Mouse (Mus musculus) limb, embryonic 14.5 days (tissue): Measurements from ENCODE around the gene 1700017B05Rik. TPM values are rescaled to one million over a fixed set of nuclear protein-coding genes. Genes with fewer than 3 reads are reported as not detected.

Experiments
- ATAC-seq: fragments of 200-750 bp; cut with Nextera tagmentation; 2 replicates; pipeline ENCODE4 v1.8.0; 2017; ENCODE audit warnings: low read depth, moderate number of reproducible peaks, moderate TSS enrichment; ENCODE audit not compliant: low FRiP score
- DNase-seq: peaks from one replicate; pipeline ENCODE4 v3.0.0-alpha.2; 2015; ENCODE audit warnings: low spot score
- H3K27ac ChIP-seq: fragments of 300-500 bp; sonication (generic); replicated peaks from 2 replicates; pipeline ENCODE4 v1.5.1; 2014; ENCODE audit warnings: low read depth, mild to moderate bottlenecking, low read length, moderate library complexity, mixed read lengths
- H3K27me3 ChIP-seq: fragments of 300-500 bp; sonication (generic); 2 replicates; pipeline ENCODE4 v1.6.1; 2014; ENCODE audit warnings: low read length, mixed read lengths; ENCODE audit not compliant: control insufficient read depth, insufficient read depth
- H3K36me3 ChIP-seq: fragments of 300-500 bp; sonication (generic); 2 replicates; pipeline ENCODE4 v1.6.1; 2014; ENCODE audit warnings: mild to moderate bottlenecking, low read length, moderate library complexity, mixed read lengths; ENCODE audit not compliant: control insufficient read depth, insufficient read depth
- H3K4me1 ChIP-seq: fragments of 300-500 bp; sonication (generic); 2 replicates; pipeline ENCODE4 v1.6.1; 2014; ENCODE audit warnings: antibody characterized with exemption, low read length, mixed read lengths; ENCODE audit not compliant: control insufficient read depth, insufficient read depth
- H3K4me2 ChIP-seq: fragments of 300-500 bp; sonication (generic); replicated peaks from 2 replicates; pipeline ENCODE4 v1.6.1; 2014; ENCODE audit warnings: low read depth, mild to moderate bottlenecking, low read length, moderate library complexity; ENCODE audit not compliant: severe bottlenecking
- H3K4me3 ChIP-seq: fragments of 300-500 bp; sonication (generic); replicated peaks from 2 replicates; pipeline ENCODE4 v1.5.1; 2014; ENCODE audit warnings: low read length
- H3K9ac ChIP-seq: fragments of 300-500 bp; sonication (generic); 2 replicates; pipeline ENCODE4 v1.6.1; 2014; ENCODE audit warnings: mild to moderate bottlenecking, low read depth, low read length, moderate library complexity; ENCODE audit not compliant: severe bottlenecking
- H3K9me3 ChIP-seq: fragments of 300-500 bp; sonication (generic); 2 replicates; pipeline ENCODE4 v1.6.1; 2016; ENCODE audit warnings: low read length; ENCODE audit not compliant: control insufficient read depth
- POLR2A ChIP-seq: fragments of 200-500 bp; IDR thresholded peaks from 2 replicates; pipeline ENCODE4 v1.8.0; 2012; ENCODE audit warnings: inconsistent platforms, mild to moderate bottlenecking, moderate library complexity, borderline replicate concordance; ENCODE audit not compliant: insufficient read depth, insufficient read length; ENCODE audit errors: extremely low read depth
- WGBS: fragments of 180-500 bp; shearing (Covaris S2); extraction: QIAGEN DNeasy Blood & Tissue Kit; methylation state at CpG from one replicate; pipeline ENCODE4 v1.1.7; 2014; 5-methylcytosine and 5-hydroxymethylcytosine counted together
- polyA plus RNA-seq, 2 experiments: library from polyadenylated mRNA; depleted of rRNA in 1 of 2; stranded (reverse) in 1 of 2; unstranded in 1 of 2; fragments of >200 nt; fragmentation: Nextera tagmentation in 1 of 2; extraction: Ambion mirVana in 1 of 2; gene quantifications; 2 replicates each; pipeline versions ENCODE4 v1.2.1 to v1.2.3; 2012 to 2014

The 1700017B05Rik gene
- polyA plus RNA-seq, 2 experiments = 11.1 to 18.0 TPM

GRCm38 (mm10) chr9:57247201-57247671 lies 15.2 kb downstream of the 1700017B05Rik start:
- Histone ChIP-seq H3K9me3 (no peaks in the 10 kb centered on the region), H3K4me3 (no peak overlapping the region), H3K9ac (no peak overlapping the region), H3K27ac (no peak overlapping the region), H3K4me1 (no peaks in the 10 kb centered on the region), H3K27me3 (no peaks in the 10 kb centered on the region), H3K4me2 (no peak overlapping the region), H3K36me3 (peaks cover 8% of the 10 kb centered on the region)
- no peak for TF ChIP-seq POLR2A
- WGBS = 65% methylated on average over 8 of the region's 8 CpGs
- DNase-seq = no peak
- ATAC-seq = no peak

DNA sequence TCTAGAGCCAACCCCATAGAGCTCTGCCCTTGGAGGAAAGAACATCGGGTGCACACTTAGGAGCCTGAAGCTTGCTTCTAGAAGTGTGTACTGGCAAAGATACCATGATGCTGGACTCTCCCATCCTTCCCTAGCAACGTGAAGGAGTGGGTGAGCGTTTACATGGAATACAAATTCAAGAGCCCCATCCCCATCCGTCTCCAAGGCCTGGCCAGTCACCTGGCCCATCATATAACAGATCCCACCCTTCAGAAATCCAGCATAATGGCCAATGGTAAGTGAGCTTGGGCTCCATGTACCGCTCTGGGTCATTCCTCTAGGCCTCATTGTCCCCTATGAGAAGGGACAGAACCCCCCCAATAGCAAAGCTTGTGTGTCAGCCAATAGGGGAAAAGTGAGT lies 15.9 kb downstream of the 1700017B05Rik start:
- no peak for DNase-seq
- no peak overlapping the region for H3K4me2 ChIP-seq
- H3K9ac ChIP-seq = no peak overlapping the region
- no peaks in the 10 kb centered on the region for H3K4me1 ChIP-seq
- H3K27me3 ChIP-seq = no peaks in the 10 kb centered on the region
- no peaks in the 10 kb centered on the region for H3K9me3 ChIP-seq
- 90% methylated on average over 5 of the region's 5 CpGs for WGBS
- no peak for TF ChIP-seq POLR2A
- no peaks in the 10 kb centered on the region for H3K36me3 ChIP-seq
- H3K4me3 ChIP-seq = no peak overlapping the region
- ATAC-seq = no peak
- H3K27ac ChIP-seq = no peak overlapping the region

DNA sequence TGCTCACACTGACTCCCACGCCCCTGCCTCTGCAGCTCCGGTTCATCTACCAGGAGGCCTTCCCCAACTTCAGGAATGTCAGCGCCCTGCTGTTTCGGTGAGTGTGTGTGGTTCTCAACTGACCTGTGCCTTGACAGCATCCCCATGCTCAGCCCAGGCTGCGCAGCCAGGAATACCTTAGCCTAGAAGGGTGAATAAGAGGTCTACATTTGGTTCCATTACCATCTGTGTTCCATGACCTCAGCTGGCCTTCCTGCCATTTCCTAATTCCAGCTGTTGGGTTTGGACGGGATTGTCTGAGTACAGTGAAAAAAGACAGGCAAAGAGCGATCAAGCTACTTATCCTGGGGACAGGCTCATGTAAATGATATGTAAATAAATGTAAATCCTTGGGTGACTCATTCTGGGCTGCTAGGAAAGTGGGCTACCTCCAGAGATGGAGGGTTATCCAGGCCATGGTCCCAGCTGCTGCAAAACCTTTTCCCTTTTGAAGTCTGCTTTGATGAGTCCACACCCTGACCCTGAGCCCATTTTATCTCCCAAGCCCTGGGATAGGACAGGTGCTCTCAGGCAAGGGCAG lies 18.2 kb downstream of the 1700017B05Rik start:
- ATAC-seq = no peak
- Histone ChIP-seq H3K27ac (no peak overlapping the region), H3K36me3 (no peaks in the 10 kb centered on the region), H3K4me2 (no peak overlapping the region), H3K4me1 (no peaks in the 10 kb centered on the region), H3K9ac (no peak overlapping the region), H3K27me3 (no peaks in the 10 kb centered on the region), H3K9me3 (no peaks in the 10 kb centered on the region), H3K4me3 (no peak overlapping the region)
- DNase-seq = no peak
- 16% methylated on average over 7 of the region's 7 CpGs for WGBS
- TF ChIP-seq POLR2A = no peak

DNA sequence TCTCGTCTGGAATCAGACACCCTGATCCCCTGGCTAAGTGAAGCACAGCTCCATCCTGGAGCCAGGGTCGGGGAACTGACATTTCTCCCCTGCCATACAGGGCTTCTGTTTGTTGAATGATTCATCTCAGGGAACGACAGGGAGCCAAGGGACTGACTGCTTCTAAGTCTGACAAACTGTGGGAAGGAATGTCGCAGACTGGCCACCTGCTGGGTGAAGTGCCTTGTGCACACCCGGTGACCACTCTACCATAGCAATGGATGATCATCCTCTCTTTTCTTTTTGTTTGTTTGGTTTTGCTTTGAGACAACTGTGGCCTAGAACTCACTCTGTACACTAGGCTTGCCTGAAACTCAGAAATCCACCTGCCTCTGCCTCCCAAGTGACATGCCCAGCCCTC lies 19.5 kb downstream of the 1700017B05Rik start:
- Histone ChIP-seq H3K36me3 (no peaks in the 10 kb centered on the region), H3K4me1 (no peaks in the 10 kb centered on the region), H3K27ac (no peak overlapping the region), H3K27me3 (no peaks in the 10 kb centered on the region), H3K4me2 (no peak overlapping the region), H3K9ac (no peak overlapping the region), H3K9me3 (no peaks in the 10 kb centered on the region), H3K4me3 (no peak overlapping the region)
- WGBS = 46% methylated on average over 5 of the region's 5 CpGs
- DNase-seq (no peak), ATAC-seq (no peak)
- TF ChIP-seq POLR2A = no peak

DNA sequence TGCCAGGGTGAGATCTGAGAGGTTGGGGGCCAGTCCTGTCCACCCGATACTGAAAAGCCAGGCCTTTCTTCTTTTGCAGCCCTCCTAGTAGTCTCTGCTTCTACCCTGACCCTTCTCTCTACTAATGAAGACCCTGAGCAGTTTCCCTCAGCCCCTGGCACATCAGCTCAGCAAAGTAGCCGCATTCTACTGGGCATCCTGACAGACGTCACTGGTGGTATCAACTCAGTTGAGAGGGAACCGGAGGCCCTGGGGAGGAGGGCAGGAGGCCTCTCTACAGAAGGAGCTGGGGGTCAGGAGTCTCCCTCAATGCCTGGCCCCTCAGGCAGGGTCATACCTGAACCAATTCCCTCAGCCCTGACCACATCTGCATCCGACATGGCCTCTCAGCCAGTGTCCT lies 21.3 kb downstream of the 1700017B05Rik start:
- H3K27ac ChIP-seq = no peak overlapping the region
- H3K27me3 ChIP-seq = no peaks in the 10 kb centered on the region
- H3K4me3 ChIP-seq = no peak overlapping the region
- H3K36me3 ChIP-seq = no peaks in the 10 kb centered on the region
- no peaks in the 10 kb centered on the region for H3K9me3 ChIP-seq
- TF ChIP-seq POLR2A = no peak
- WGBS = 73% methylated on average over 5 of the region's 5 CpGs
- no peak overlapping the region for H3K4me2 ChIP-seq
- ATAC-seq (no peak), DNase-seq (no peak)
- H3K9ac ChIP-seq = no peak overlapping the region
- H3K4me1 ChIP-seq = no peaks in the 10 kb centered on the region
